Mouse (Mus musculus): ENCODE data around the gene Pik3c2b.

DNA sequence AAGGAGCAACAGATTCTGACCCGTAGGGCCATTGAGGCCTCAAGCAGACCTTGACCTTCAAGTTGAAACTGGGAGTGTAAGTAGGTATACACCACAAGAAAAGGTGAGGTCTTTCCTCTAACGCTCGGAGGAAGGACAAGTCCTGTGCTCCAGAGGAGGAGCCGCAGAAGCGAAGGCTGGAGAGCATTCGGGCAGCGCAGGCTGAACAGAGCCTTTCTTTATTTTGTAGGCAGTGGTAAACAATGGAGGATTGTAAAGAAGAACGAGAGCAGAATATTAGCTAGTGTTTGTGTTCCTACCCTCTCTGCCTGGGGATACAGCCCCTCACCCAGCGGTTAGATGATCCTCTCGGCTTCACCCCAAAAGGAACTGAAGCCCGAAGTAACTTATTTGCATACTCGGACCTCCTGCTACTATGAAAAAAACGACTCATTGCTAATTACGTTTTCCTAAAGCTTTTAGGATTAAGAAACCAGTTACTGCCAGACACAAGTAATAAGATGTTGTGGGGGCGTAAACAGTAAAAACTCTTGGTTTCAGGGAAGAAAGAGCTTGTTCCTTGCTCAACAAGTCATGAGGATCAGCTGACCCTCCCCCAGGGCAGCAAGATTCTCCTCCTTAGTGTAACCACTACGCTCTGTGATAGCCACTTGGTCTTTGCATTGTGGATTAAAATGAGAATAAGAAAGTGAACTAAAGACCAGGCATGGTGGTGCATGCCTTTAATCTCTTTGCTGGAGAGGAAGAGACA lies 84.2 kb downstream of the Pik3c2b start:
- no peak for TF ChIP-seq CTCF (IDR thresholded peaks at IDR 0.05; ENCODE audit: control insufficient read depth, insufficient read depth, insufficient read length)
- TF ChIP-seq CEBPB (IDR thresholded peaks at IDR 0.05; ENCODE audit: low read depth) = no peak
- TF ChIP-seq MYOG (IDR thresholded peaks at IDR 0.05; ENCODE audit: control insufficient read depth, extremely low read depth, insufficient read length) = no peak
- TF ChIP-seq USF1 (IDR thresholded peaks at IDR 0.05; ENCODE audit: low read depth) = no peak
- TF ChIP-seq MYOD1 (IDR thresholded peaks at IDR 0.05; ENCODE audit: control insufficient read depth, insufficient read length, low read depth) = no peak
- no peak for TF ChIP-seq MAX (IDR thresholded peaks at IDR 0.05)

All from C2C12 (cell line).